Mouse (Mus musculus) stomach, embryonic 16.5 days (tissue): Measurements from ENCODE around the gene Ppp1r37. TPM values are rescaled to one million over a fixed set of nuclear protein-coding genes. Genes with fewer than 3 reads are reported as not detected.

Experiments
- ATAC-seq: fragments of 200-750 bp; cut with Nextera tagmentation; 2 replicates; pipeline ENCODE4 v1.8.0; 2017; ENCODE audit warnings: moderate number of reproducible peaks, moderate TSS enrichment; ENCODE audit not compliant: insufficient read depth, low FRiP score
- H3K27ac ChIP-seq: fragments of 300-500 bp; sonication (generic); 2 replicates; pipeline ENCODE4 v1.5.1; 2014; ENCODE audit warnings: low read length
- H3K27me3 ChIP-seq: fragments of 300-500 bp; sonication (generic); 2 replicates; pipeline ENCODE4 v1.6.1; 2014; ENCODE audit warnings: low read length, control low read depth, mixed read lengths; ENCODE audit not compliant: control insufficient read depth, insufficient read depth
- H3K36me3 ChIP-seq: fragments of 300-500 bp; sonication (generic); 2 replicates; pipeline ENCODE4 v1.6.1; 2014; ENCODE audit warnings: low read length; ENCODE audit not compliant: control insufficient read depth, insufficient read depth
- H3K4me1 ChIP-seq: fragments of 300-500 bp; sonication (generic); 2 replicates; pipeline ENCODE4 v1.6.1; 2014; ENCODE audit warnings: low read length, control low read depth, mixed read lengths; ENCODE audit not compliant: control insufficient read depth, insufficient read depth
- H3K4me2 ChIP-seq: fragments of 300-500 bp; sonication (generic); 2 replicates; pipeline ENCODE4 v1.6.1; 2014; ENCODE audit warnings: low read depth, low read length, mixed read lengths
- H3K4me3 ChIP-seq: fragments of 300-500 bp; sonication (generic); replicated peaks from 2 replicates; pipeline ENCODE4 v1.5.1; 2014; ENCODE audit warnings: mild to moderate bottlenecking, low read length
- H3K9ac ChIP-seq: fragments of 300-500 bp; sonication (generic); 2 replicates; pipeline ENCODE4 v1.6.1; 2014; ENCODE audit warnings: low read length
- H3K9me3 ChIP-seq: fragments of 300-500 bp; sonication (generic); replicated peaks from 2 replicates; pipeline ENCODE4 v1.6.1; 2016; ENCODE audit warnings: low read length, control low read depth; ENCODE audit not compliant: control insufficient read depth
- WGBS: fragments of 180-500 bp; shearing (Covaris S2); extraction: QIAGEN DNeasy Blood & Tissue Kit; methylation state at CpG from one replicate; pipeline ENCODE4 v1.1.7; 2014; 5-methylcytosine and 5-hydroxymethylcytosine counted together
- polyA plus RNA-seq: library from polyadenylated mRNA; unstranded; fragments of >200 nt; fragmentation: Nextera tagmentation; extraction: Ambion mirVana; gene quantifications from 2 replicates; pipeline ENCODE4 v1.2.1, GENCODE M21; 2015

Ppp1r37 gene
- polyA plus RNA-seq, 1 experiment from 2014 or later = 20.4 TPM

DNA sequence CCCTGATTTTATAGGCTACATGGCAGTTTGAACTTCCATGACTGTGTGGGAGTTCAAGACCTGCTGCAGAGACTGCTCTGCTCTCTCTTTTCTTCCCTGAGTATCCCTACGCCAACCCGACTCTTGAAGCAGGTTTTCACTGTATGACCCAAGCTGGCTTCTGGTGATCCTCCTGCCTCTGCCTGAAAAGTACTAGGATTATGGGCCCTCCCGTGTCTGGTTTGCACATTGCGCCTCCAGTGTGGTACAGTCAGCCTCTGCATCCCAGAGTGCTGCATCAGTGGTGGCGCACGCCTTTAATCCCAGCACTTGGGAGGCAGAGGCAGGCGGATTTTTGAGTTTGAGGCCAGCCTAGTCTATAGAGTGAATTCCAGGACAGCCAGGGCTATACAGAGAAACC is 53.1 kb downstream of the Ppp1r37 start:
- no peak overlapping the region for H3K9ac ChIP-seq
- H3K27ac ChIP-seq = no peak overlapping the region
- H3K9me3 ChIP-seq = no peaks in the 10 kb centered on the region
- peak overlapping the region; percentile 96 for H3K4me2 ChIP-seq
- no peaks in the 10 kb centered on the region for H3K27me3 ChIP-seq
- 0 out of 2 replicates have a peak, but pooled peaks cover 11% of the 10 kb centered on the region for H3K4me1 ChIP-seq
- no peaks in the 10 kb centered on the region for H3K36me3 ChIP-seq
- H3K4me3 ChIP-seq = no peak overlapping the region
- ATAC-seq = no peak
- WGBS = 91% methylated on average over 7 of the region's 7 CpGs

DNA sequence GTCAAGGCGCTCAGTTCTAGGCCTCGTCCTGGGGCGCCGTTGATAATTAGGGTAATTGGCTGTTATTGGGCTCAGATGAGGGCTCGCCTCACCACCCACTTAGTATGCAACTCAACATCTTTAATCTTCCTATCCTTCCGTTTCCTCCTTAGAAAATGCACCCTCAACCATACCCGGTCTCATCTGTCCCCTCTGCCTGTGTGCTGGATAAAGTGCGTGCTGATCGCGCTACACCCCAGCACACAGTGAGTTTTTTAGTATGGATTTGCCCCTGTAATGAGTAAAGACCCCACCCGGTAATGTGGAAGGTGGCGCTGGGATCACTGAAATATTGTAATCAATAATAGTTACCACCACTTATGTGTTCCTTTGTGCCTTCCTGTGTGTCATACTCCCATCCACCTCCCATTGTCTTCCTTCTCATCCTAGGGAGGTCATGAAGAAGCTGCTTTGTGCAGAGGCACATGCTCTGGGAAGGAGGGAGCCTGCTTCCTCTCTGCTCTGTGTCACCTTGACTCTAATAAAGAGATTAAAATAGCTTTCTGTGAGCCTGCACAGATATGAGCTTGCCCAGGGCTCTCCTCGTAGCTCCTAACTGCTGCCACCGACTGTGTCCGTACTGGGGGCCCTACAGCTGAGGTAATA is 53.8 kb downstream of the Ppp1r37 start:
- Histone ChIP-seq H3K36me3 (no peaks in the 10 kb centered on the region), H3K4me3 (peak overlapping the region; percentile 86), H3K27ac (peak overlapping the region; percentile 48; the same call in 1 of the 2 replicates), H3K4me2 (peak overlapping the region; percentile 96), H3K4me1 (0 out of 2 replicates have a peak, but pooled peaks cover 11% of the 10 kb centered on the region), H3K27me3 (no peaks in the 10 kb centered on the region), H3K9ac (peak overlapping the region; percentile 90), H3K9me3 (no peaks in the 10 kb centered on the region)
- no peak; the same call in 1 of the 2 replicates for ATAC-seq
- 6% methylated on average over 15 of the region's 15 CpGs for WGBS

DNA sequence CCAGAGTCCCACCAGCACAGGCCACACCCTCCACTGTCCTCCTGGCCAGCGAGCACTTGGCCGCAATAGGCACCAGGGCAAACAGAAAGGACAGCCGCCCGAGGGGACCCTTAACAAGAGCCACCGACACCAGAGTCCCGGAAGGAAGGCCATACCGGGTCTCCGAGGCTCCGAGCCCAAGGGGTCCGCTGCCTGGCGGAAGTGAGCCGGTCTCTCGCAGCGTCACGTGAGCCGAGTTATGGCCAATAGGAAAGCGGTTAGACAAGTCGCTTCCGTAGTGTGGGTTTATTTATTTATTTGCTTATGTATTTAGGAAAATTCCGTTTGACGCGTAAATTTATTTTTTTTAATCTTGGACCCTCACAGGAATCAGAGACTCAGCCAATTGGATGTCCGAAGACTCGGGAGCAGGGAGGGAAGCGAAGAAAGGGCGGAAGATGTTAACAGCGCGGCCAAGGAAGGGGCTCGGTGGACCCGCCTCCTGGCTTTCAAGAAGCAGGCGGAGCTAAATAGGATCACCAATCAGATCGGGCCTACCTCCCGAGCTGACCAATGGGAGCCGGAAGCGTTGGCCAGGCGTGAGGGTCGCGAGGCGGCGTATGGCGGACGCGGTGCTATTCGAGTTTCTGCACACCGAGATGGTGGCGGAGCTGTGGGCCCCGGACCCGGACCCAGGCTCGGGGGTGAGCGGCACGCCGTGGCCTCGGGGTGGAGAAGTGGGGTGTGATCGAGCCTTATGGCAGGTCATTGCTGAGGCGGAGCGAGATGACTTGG is 54.5 kb downstream of the Ppp1r37 start, which contains the start of the genes Bloc1s3 and Trappc6a:
TSS of gene Bloc1s3 (minus strand) at position 218 of the 774 bp plus-strand sequence.
TSS of gene Trappc6a (plus strand) at position 246 of the 774 bp plus-strand sequence.
- Histone ChIP-seq H3K9ac (peak within 1 kb of the TSS; percentile 90), H3K27ac (peak within 1 kb of the TSS; percentile 48; the same call in 1 of the 2 replicates), H3K4me3 (peak within 1 kb of the TSS; percentile 86), H3K4me2 (peak within 1 kb of the TSS; percentile 96), H3K4me1 (0 out of 2 replicates have a peak, but pooled peaks cover 11% of the 10 kb centered on the region), H3K36me3 (no peaks in the 10 kb centered on the region), H3K27me3 (no peaks in the 10 kb centered on the region), H3K9me3 (no peaks in the 10 kb centered on the region)
- WGBS = under 1% methylated on average over 56 of the region's 56 CpGs
- ATAC-seq = peak; percentile 95

DNA sequence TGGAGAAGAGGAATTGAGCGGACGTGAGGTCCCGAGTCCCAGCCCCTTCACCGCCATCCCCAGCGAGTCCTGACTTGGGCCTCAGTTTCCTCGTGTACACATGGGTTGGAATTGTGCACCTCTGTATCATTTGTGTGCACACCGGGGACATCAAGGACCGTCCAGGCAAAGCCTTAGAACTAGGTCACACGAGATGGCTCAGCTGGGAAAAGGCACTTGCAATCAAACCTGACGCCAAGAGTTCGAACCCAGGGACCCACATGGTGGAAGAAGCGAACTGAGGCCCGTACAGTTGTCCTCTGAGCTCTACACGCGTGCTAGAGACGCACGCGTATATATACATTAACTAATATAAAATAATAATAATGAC is 55.3 kb downstream of the Ppp1r37 start:
- WGBS = 4% methylated on average over 18 of the region's 18 CpGs
- Histone ChIP-seq H3K36me3 (no peaks in the 10 kb centered on the region), H3K27ac (0 out of 2 replicates have a peak overlapping the region, but pooled peaks have one; percentile 36), H3K4me3 (peak overlapping the region; percentile 86), H3K4me1 (0 out of 2 replicates have a peak, but pooled peaks cover 11% of the 10 kb centered on the region), H3K4me2 (peak overlapping the region; percentile 96), H3K9me3 (no peaks in the 10 kb centered on the region), H3K9ac (peak overlapping the region; percentile 90), H3K27me3 (no peaks in the 10 kb centered on the region)
- ATAC-seq = no peak

DNA sequence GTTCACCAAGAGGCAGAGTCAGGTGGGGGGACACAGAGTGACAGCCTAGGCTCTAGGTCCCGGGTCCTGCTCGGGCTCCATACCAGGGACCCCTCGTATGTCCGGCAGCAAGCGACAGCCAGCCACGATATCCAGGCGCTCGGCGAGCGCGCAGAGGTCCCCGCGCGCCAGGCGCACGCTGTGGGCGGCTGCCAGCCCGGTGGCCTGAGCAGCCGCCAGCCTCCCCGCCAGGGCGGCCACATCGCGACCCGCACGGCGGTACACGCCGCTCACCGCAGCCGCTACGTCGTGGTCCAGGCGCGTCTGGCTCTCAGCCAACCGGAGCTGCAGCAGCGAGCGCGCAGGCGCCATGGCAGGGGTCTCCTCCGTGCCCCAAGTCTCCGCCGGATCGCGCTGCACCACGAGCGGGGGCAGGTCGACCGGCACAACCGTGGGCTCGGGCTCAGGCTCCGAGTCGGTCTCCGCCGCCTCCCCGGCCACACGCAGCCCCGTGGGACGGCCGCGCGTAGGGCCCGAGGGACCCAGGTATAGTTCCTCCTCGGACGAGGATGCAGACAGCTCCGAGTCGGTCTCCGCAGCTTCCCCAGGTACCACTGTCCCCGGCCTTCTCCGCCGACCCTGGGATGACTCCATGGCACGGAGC is 55.8 kb downstream of the Ppp1r37 start:
- Histone ChIP-seq H3K9me3 (no peaks in the 10 kb centered on the region), H3K36me3 (no peaks in the 10 kb centered on the region), H3K4me1 (0 out of 2 replicates have a peak, but pooled peaks cover 11% of the 10 kb centered on the region), H3K27ac (no peak overlapping the region), H3K4me3 (peak overlapping the region; percentile 86), H3K9ac (peak overlapping the region; percentile 90), H3K4me2 (peak overlapping the region; percentile 96), H3K27me3 (no peaks in the 10 kb centered on the region)
- under 1% methylated on average over 71 of the region's 71 CpGs for WGBS
- no peak for ATAC-seq

DNA sequence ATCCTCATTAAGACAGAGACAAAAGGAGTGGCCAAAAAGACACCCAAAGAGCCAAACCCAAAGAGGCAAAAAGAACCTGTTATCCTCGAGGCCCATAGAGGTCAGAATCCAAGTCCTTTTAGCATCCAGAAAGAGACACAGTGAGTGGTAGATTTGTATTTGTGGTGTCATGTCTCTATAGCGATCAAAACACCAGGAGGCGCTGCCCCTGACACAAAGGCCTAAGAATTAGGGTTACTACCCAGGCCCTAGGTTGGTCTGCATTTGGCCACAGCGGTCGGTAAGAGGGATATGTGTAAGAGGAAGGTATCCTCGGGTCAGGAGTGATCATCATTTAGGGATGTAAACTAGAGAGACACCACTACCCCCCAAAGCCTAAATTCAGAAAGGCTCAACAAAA is 56.5 kb downstream of the Ppp1r37 start:
- peak overlapping the region; percentile 86; the same call in 1 of the 2 replicates for H3K4me3 ChIP-seq
- no peaks in the 10 kb centered on the region for H3K9me3 ChIP-seq
- no peak for ATAC-seq
- no peaks in the 10 kb centered on the region for H3K36me3 ChIP-seq
- no peaks in the 10 kb centered on the region for H3K27me3 ChIP-seq
- 44% methylated on average over 6 of the region's 6 CpGs for WGBS
- H3K9ac ChIP-seq = no peak overlapping the region
- no peak overlapping the region for H3K27ac ChIP-seq
- peak overlapping the region; percentile 96 for H3K4me2 ChIP-seq
- H3K4me1 ChIP-seq = 0 out of 2 replicates have a peak, but pooled peaks cover 11% of the 10 kb centered on the region

DNA sequence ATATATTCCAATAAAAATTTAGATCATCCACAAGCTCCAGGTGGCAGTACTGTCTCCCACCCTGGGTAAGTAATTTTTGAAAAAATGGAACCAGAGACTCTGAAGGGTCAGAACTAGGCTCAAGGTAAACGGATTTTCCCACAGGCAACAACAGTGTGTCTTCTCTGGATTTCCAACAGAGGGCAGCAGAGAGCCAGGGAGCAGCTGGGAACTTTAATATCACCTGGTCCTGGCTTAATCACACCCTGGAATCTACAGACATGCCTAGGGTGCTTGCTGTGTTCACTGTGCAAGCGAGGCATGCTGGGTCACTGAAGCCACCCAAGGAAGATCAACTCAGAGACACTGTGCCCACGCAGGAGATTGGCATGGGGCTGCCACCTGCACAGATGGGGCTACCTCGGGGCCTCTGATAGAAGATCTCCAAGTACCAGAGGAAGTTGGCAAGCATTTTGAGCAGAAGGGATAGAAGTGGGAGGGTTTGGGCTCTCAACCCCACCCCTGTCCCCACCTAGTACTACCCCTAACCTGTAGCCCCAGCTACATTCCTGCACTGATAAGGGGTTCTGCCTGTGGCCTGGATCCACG is 59.3 kb downstream of the Ppp1r37 start:
- Histone ChIP-seq H3K4me1 (0 out of 2 replicates have a peak, but pooled peaks cover 7% of the 10 kb centered on the region), H3K9ac (peak overlapping the region; percentile 46; the same call in 1 of the 2 replicates), H3K4me3 (no peak overlapping the region), H3K36me3 (no peaks in the 10 kb centered on the region), H3K9me3 (no peaks in the 10 kb centered on the region), H3K4me2 (no peak overlapping the region), H3K27me3 (no peaks in the 10 kb centered on the region), H3K27ac (no peak overlapping the region)
- 26% methylated on average over 5 of the region's 5 CpGs for WGBS
- ATAC-seq = no peak

DNA sequence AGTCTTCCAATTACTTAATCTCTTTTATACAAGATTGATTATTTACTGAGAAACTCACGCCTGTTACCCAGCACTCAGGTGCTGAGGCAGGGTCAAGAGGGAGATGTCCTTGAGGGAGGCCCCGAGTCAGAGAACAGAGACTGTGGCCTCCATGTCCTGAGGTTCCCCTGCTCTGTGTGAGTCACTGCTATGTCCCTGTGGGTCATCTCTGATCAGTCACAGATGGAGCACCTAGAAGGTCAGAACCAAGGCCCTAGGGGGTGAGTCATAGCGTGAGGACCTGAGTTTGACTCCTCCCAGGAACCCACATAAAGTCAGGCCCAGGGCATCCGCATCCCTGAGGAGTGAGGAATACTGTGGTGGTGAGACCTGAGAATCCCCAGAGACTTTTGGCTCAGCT is 61.2 kb downstream of the Ppp1r37 start:
- Histone ChIP-seq H3K4me1 (no peaks in the 10 kb centered on the region), H3K27ac (no peak overlapping the region), H3K36me3 (no peaks in the 10 kb centered on the region), H3K4me3 (no peak overlapping the region), H3K4me2 (no peak overlapping the region), H3K9ac (no peak overlapping the region), H3K9me3 (no peaks in the 10 kb centered on the region), H3K27me3 (no peaks in the 10 kb centered on the region)
- WGBS = 71% methylated on average over 4 of the region's 4 CpGs
- ATAC-seq = no peak
